Comparison of ENCODE assay signal across 9 mouse cellular contexts in the genomic region with DNA sequence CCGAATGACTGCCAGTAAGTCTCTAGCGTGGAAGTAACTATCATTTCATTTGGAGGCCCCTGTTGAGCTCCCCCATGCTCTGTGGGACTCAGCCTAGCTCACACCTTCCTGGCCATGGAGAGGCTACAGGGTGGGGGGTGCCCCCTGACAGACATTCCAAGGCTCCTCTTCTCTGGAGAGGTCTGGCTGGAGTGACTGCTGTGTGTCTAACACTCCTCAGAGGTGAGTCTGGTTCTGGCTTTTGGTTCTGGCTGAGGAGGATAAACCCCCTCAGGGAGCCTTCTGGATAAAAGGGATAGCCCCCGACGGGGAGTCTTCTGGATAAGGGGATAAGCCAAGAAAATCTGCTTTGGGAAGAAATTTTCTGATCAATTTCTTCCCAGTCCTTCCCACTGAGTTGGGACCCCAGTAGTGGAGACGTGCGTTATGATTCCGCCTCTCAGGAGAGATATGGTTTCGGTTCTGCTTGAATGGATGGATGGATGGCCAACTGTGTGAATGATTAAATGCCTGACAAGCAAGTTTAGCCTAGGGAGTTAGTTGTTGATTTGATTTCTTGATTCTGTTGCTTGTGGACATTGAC. TPM values are rescaled to one million over a fixed set of nuclear protein-coding genes. Genes with fewer than 3 reads are reported as not detected.
DNase-seq lines count a peak whose midpoint lies in the region; ATAC-seq lines count a peak whose summit lies in the region.
"Had no signal": no experiment of that assay in that cellular context is flagged by ENCODE, and none has a peak within 500 bp of the region (broad histone marks: within the 10 kb centered on the region; RNA-seq: fewer than 3 reads in every experiment).

No protein-coding gene starts in this region.

- no peaks in the 10 kb centered on the region for H3K9me3 ChIP-seq in kidney, embryonic 14.5 days (ENCODE audit: control insufficient read depth, low read length)
- H3K9me3 ChIP-seq in embryonic facial prominence, embryonic 13.5 days = no peaks in the 10 kb centered on the region
- H3K9me3 ChIP-seq in intestine, embryonic 15.5 days = no peaks in the 10 kb centered on the region
- no peaks in the 10 kb centered on the region for H3K9me3 ChIP-seq in midbrain, embryonic 15.5 days
- H3K9me3 ChIP-seq: G1E had no signal

- H3K9ac ChIP-seq in kidney, embryonic 14.5 days (ENCODE audit: low read depth, low read length) = peak overlapping the region; percentile 76; the same call in 1 of the 2 replicates
- H3K9ac ChIP-seq in embryonic facial prominence, embryonic 13.5 days = 0 out of 2 replicates have a peak overlapping the region, but pooled peaks have one; percentile 21
- H3K9ac ChIP-seq in intestine, embryonic 15.5 days = 0 out of 2 replicates have a peak overlapping the region, but pooled peaks have one; percentile 72
- H3K9ac ChIP-seq in midbrain, embryonic 15.5 days = peak overlapping the region; percentile 50; the same call in 1 of the 2 replicates

- H3K4me2 ChIP-seq in kidney, embryonic 14.5 days (replicated peaks; ENCODE audit: low read depth, low read length) = peak overlapping the region; percentile 59
- H3K4me2 ChIP-seq in embryonic facial prominence, embryonic 13.5 days = peak overlapping the region; percentile 67
- no peak overlapping the region for H3K4me2 ChIP-seq in intestine, embryonic 15.5 days (replicated peaks)
- peak overlapping the region; percentile 67; the same call in 1 of the 2 replicates for H3K4me2 ChIP-seq in midbrain, embryonic 15.5 days

- no peak overlapping the region for H3K27ac ChIP-seq in kidney, embryonic 14.5 days (ENCODE audit: low read depth, low read length)
- H3K27ac ChIP-seq in embryonic facial prominence, embryonic 13.5 days = peak overlapping the region; percentile 92; the same call in 1 of the 2 replicates
- H3K27ac ChIP-seq in intestine, embryonic 15.5 days = no peak overlapping the region
- H3K27ac ChIP-seq in midbrain, embryonic 15.5 days = no peak overlapping the region

- H3K27me3 ChIP-seq in kidney, embryonic 14.5 days (ENCODE audit: control insufficient read depth, insufficient read depth, low read length) = no peaks in the 10 kb centered on the region
- no peaks in the 10 kb centered on the region for H3K27me3 ChIP-seq in embryonic facial prominence, embryonic 13.5 days
- no peaks in the 10 kb centered on the region for H3K27me3 ChIP-seq in intestine, embryonic 15.5 days (replicated peaks)
- H3K27me3 ChIP-seq in midbrain, embryonic 15.5 days (replicated peaks) = no peaks in the 10 kb centered on the region

- no peaks in the 10 kb centered on the region for H3K4me1 ChIP-seq in kidney, embryonic 14.5 days (ENCODE audit: control insufficient read depth, insufficient read depth, low read length)
- H3K4me1 ChIP-seq in embryonic facial prominence, embryonic 13.5 days = peaks cover 24% of the 10 kb centered on the region
- H3K4me1 ChIP-seq in intestine, embryonic 15.5 days (replicated peaks) = no peaks in the 10 kb centered on the region; the same call in 1 of the 2 replicates
- no peaks in the 10 kb centered on the region for H3K4me1 ChIP-seq in midbrain, embryonic 15.5 days

- ATAC-seq in kidney, embryonic 14.5 days (ENCODE audit: low FRiP score, low TSS enrichment) = 0 out of 2 replicates have a peak, but pooled peaks have one; percentile 4
- ATAC-seq in embryonic facial prominence, embryonic 13.5 days (ENCODE audit: insufficient number of reproducible peaks, insufficient read depth, low FRiP score, low TSS enrichment, low read depth) = peak; percentile 52; the same call in 1 of the 2 replicates
- peak; percentile 32; the same call in 1 of the 2 replicates for ATAC-seq in intestine, embryonic 15.5 days
- 0 out of 2 replicates have a peak, but pooled peaks have one; percentile 50 for ATAC-seq in midbrain, embryonic 15.5 days (replicated peaks)

- 22% methylated on average over 8 of the region's 8 CpGs for WGBS in kidney, embryonic 14.5 days
- 30% methylated on average over 8 of the region's 8 CpGs for WGBS in embryonic facial prominence, embryonic 13.5 days
- 32% methylated on average over 8 of the region's 8 CpGs for WGBS in intestine, embryonic 15.5 days
- WGBS in midbrain, embryonic 15.5 days = 30% methylated on average over 8 of the region's 8 CpGs

- H3K4me3 ChIP-seq in kidney, embryonic 14.5 days (ENCODE audit: low read length) = peak overlapping the region; percentile 52; the same call in 1 of the 2 replicates
- peak overlapping the region; percentile 51; the same call in 1 of the 2 replicates for H3K4me3 ChIP-seq in embryonic facial prominence, embryonic 13.5 days
- no peak overlapping the region for H3K4me3 ChIP-seq in intestine, embryonic 15.5 days (replicated peaks)
- peak overlapping the region; percentile 44 for H3K4me3 ChIP-seq in midbrain, embryonic 15.5 days

- no peaks in the 10 kb centered on the region for H3K36me3 ChIP-seq in kidney, embryonic 14.5 days (ENCODE audit: control insufficient read depth, insufficient read depth, low read length)
- H3K36me3 ChIP-seq in embryonic facial prominence, embryonic 13.5 days = no peaks in the 10 kb centered on the region
- H3K36me3 ChIP-seq in intestine, embryonic 15.5 days = no peaks in the 10 kb centered on the region
- H3K36me3 ChIP-seq in midbrain, embryonic 15.5 days (replicated peaks) = no peaks in the 10 kb centered on the region
- H3K36me3 ChIP-seq: G1E had no signal

- intact Hi-C loops in left cerebral cortex, postnatal 14 days (cut with DNase I) = loop anchor here (5.0 to 10.0 kb wide), 2 partner anchors 34 to 391 kb away; no protein-coding TSS in a partner anchor

- no peak for DNase-seq in kidney, adult 11 months
- no peak for DNase-seq in retina, postnatal 1 day
- DNase-seq in thymus, postnatal 25 days = no peak
- DNase-seq in left cerebral cortex, postnatal 14 days (ENCODE audit: low spot score in 2 of 2) = no peak

RNA-seq across cellular contexts. Expression of gene 1110038F14Rik, which starts 25.1 kb away (rescaled TPM):
- 75.4 and 77.6 TPM in 2 replicates for polyA plus RNA-seq in kidney, embryonic 14.5 days (2014; fragmentation: Nextera tagmentation; extraction: Ambion mirVana)
- polyA plus RNA-seq in embryonic facial prominence, embryonic 13.5 days (2015; fragmentation: Nextera tagmentation; extraction: Ambion mirVana) = 92.2 and 94.9 TPM in 2 replicates
- polyA plus RNA-seq in intestine, embryonic 15.5 days (2015; fragmentation: Nextera tagmentation; extraction: Ambion mirVana) = 58.5 and 59.9 TPM in 2 replicates
- polyA plus RNA-seq in midbrain, embryonic 15.5 days (2015; fragmentation: Nextera tagmentation; extraction: Ambion mirVana) = 43.7 and 48.7 TPM in 2 replicates
- 10 to 100 TPM; 25.0 to 27.9 TPM for total RNA-seq in left cerebral cortex, postnatal 14 days (2021)

RNA-seq across cellular contexts. Expression of gene Zfp647, which starts 48.1 kb away (rescaled TPM):
- polyA plus RNA-seq in kidney, embryonic 14.5 days (2014; fragmentation: Nextera tagmentation; extraction: Ambion mirVana) = 17.5 and 18.7 TPM in 2 replicates
- 21.0 and 23.6 TPM in 2 replicates for polyA plus RNA-seq in embryonic facial prominence, embryonic 13.5 days (2015; fragmentation: Nextera tagmentation; extraction: Ambion mirVana)
- polyA plus RNA-seq in intestine, embryonic 15.5 days (2015; fragmentation: Nextera tagmentation; extraction: Ambion mirVana) = 7.8 and 8.8 TPM in 2 replicates
- 24.3 and 24.4 TPM in 2 replicates for polyA plus RNA-seq in midbrain, embryonic 15.5 days (2015; fragmentation: Nextera tagmentation; extraction: Ambion mirVana)
- total RNA-seq in left cerebral cortex, postnatal 14 days (2021) = 1 to 10 TPM; 5.9 to 6.0 TPM

Comparison
In these comparisons a context has a peak if more than half of its experiments do, and no peak if none do; other contexts are left out.
1. H3K9ac ChIP-seq: peak in every context shown above with its lines; median percentile 76 in kidney, embryonic 14.5 days; 72 in intestine, embryonic 15.5 days; 50 in midbrain, embryonic 15.5 days; 21 in embryonic facial prominence, embryonic 13.5 days.